Mouse (Mus musculus): Measurements from ENCODE around the gene Eno2. TPM values are rescaled to one million over a fixed set of nuclear protein-coding genes. Genes with fewer than 3 reads are reported as not detected.

Gene Eno2
- total RNA-seq (2023): not detected

GRCm38 (mm10) chr6:124769101-124769765 lies at the start of gene Eno2:
Gene Eno2, minus strand, starts transcription at chr6:124769673.

GRCm38 (mm10) chr6:124813933-124814332 lies 44.5 kb upstream of the Eno2 start, which contains the start of gene Tpi1:
Gene Tpi1, minus strand, starts transcription at chr6:124814296.

GRCm38 (mm10) chr6:124808358-124809012 lies 39.0 kb upstream of the Eno2 start, which contains the start of gene Spsb2:
Gene Spsb2, plus strand, starts transcription at chr6:124808661.

GRCm38 (mm10) chr6:124779222-124779983 lies 9.9 kb upstream of the Eno2 start, which contains the start of gene Lrrc23:
Gene Lrrc23, minus strand, starts transcription at chr6:124779727.

GRCm38 (mm10) chr6:124755831-124756595 lies 13.5 kb downstream of the Eno2 start, which contains the start of the genes Gm45234 and Atn1:
Gene Gm45234, minus strand, starts transcription at chr6:124756021.
Gene Atn1, minus strand, starts transcription at chr6:124756524.

GRCm38 (mm10) chr6:124740888-124741761 lies 28.3 kb downstream of the Eno2 start, which contains the start of gene Grcc10:
Gene Grcc10, minus strand, starts transcription at chr6:124741374.

GRCm38 (mm10) chr6:124738511-124739023 lies 30.9 kb downstream of the Eno2 start, which contains the start of gene Ptpn6:
Gene Ptpn6, minus strand, starts transcription at chr6:124738714.

GRCm38 (mm10) chr6:124711824-124712782 lies 57.4 kb downstream of the Eno2 start, which contains the start of the genes Emg1 and Phb2:
Gene Emg1, minus strand, starts transcription at chr6:124712178.
Gene Phb2, plus strand, starts transcription at chr6:124712336.

Other genes with a start within 250 kb of the Eno2 start
- gene C1s1, start 227.3 kb downstream of the Eno2 start, total RNA-seq (2023): not detected
- under 1 TPM; 0.71 to 0.80 TPM for gene C1rb, start 199.4 kb downstream of the Eno2 start, total RNA-seq (2023)
- not detected for gene C1s2, start 133.6 kb downstream of the Eno2 start, total RNA-seq (2023)
- gene Lpcat3, start 106.6 kb downstream of the Eno2 start, total RNA-seq (2023): 10 to 100 TPM; 39.7 to 48.9 TPM
- gene Emg1, start 57.5 kb downstream of the Eno2 start, total RNA-seq (2023): 10 to 100 TPM; 49.4 to 59.1 TPM
- 100 to 1,000 TPM; 104 to 117 TPM for gene Phb2, start 57.3 kb downstream of the Eno2 start, total RNA-seq (2023)
- 100 to 1,000 TPM; 415 to 423 TPM for gene Ptpn6, start 31.0 kb downstream of the Eno2 start, total RNA-seq (2023)
- gene Grcc10, start 28.3 kb downstream of the Eno2 start, total RNA-seq (2023): 100 to 1,000 TPM; 118 to 130 TPM
- not detected for gene Gm45234, start 13.7 kb downstream of the Eno2 start, total RNA-seq (2023)
- gene Atn1, start 13.1 kb downstream of the Eno2 start, total RNA-seq (2023): 10 to 100 TPM; 28.0 to 34.6 TPM
- gene Lrrc23, start 10.1 kb upstream of the Eno2 start, total RNA-seq (2023): not detected
- gene Spsb2, start 39.0 kb upstream of the Eno2 start, total RNA-seq (2023): 10 to 100 TPM; 22.1 to 22.7 TPM
- 100 to 1,000 TPM; 120 to 136 TPM for gene Tpi1, start 44.6 kb upstream of the Eno2 start, total RNA-seq (2023)
- gene Usp5, start 59.8 kb upstream of the Eno2 start, total RNA-seq (2023): 10 to 100 TPM; 59.3 TPM
- gene Cdca3, start 59.9 kb upstream of the Eno2 start, total RNA-seq (2023): 10 to 100 TPM; 63.3 to 71.4 TPM
- not detected for gene Gnb3, start 70.6 kb upstream of the Eno2 start, total RNA-seq (2023)
- under 1 TPM; 0.42 to 0.64 TPM for gene P3h3, start 88.1 kb upstream of the Eno2 start, total RNA-seq (2023)
- gene Gpr162, start 94.3 kb upstream of the Eno2 start, total RNA-seq (2023): not detected
- under 1 TPM; 0.20 to 0.29 TPM for gene Cd4, start 118.5 kb upstream of the Eno2 start, total RNA-seq (2023)
- under 1 TPM; 0.37 to 0.73 TPM for gene Lag3, start 142.0 kb upstream of the Eno2 start, total RNA-seq (2023)
- 100 to 1,000 TPM; 106 to 150 TPM for gene Ptms, start 150.4 kb upstream of the Eno2 start, total RNA-seq (2023)
- gene Mlf2, start 161.7 kb upstream of the Eno2 start, total RNA-seq (2023): 10 to 100 TPM; 92.0 to 97.0 TPM
- gene Cops7a, start 195.9 kb upstream of the Eno2 start, total RNA-seq (2023): 10 to 100 TPM; 17.3 to 22.6 TPM
- not detected for gene Pianp, start 227.0 kb upstream of the Eno2 start, total RNA-seq (2023)
- 10 to 100 TPM; 68.6 to 81.0 TPM for gene Zfp384, start 239.5 kb upstream of the Eno2 start, total RNA-seq (2023)